Mouse (Mus musculus): Measurements from ENCODE around the gene Cyp3a13. TPM values are rescaled to one million over a fixed set of nuclear protein-coding genes. Genes with fewer than 3 reads are reported as not detected.
A peak's percentile ranks its signal among the peaks of the same experiment; 100 is the strongest.
"Not testable (repeated sequence)": the region's sequence is repeated elsewhere in the genome, so short reads cannot be mapped to it uniquely, and the experiment has no call there.

Cyp3a13 gene
- polyA plus RNA-seq, 1 experiment: 2.9 TPM

GRCm38 (mm10) chr5:137897812-137898211 is 23.6 kb downstream of the Cyp3a13 start:
- TF ChIP-seq POLR2A (IDR thresholded peaks at IDR 0.05; ENCODE audit: borderline replicate concordance, insufficient read depth, low read length) (no peak), CTCF (IDR thresholded peaks at IDR 0.05; ENCODE audit: borderline replicate concordance, insufficient read depth, low read depth, low read length) (no peak)
- H3K27me3 ChIP-seq (ENCODE audit: control insufficient read depth, insufficient read depth, low read length): no peaks in the 10 kb centered on the region; the same call in 1 of the 2 replicates
- 75% methylated on average over 1 of the region's 1 CpGs for WGBS
- no peak overlapping the region for H3K4me3 ChIP-seq (replicated peaks; ENCODE audit: insufficient read depth, low read depth, low read length)
- DNase-seq: no peak
- no peaks in the 10 kb centered on the region for H3K4me1 ChIP-seq (ENCODE audit: control insufficient read depth, insufficient read depth, low read length)
- H3K27ac ChIP-seq (ENCODE audit: insufficient read depth, low read length): no peak overlapping the region

- H3K27ac ChIP-seq (ENCODE audit: insufficient read depth, low read length): no peak overlapping the region
- H3K27me3 ChIP-seq (ENCODE audit: control insufficient read depth, insufficient read depth, low read length): no peaks in the 10 kb centered on the region; the same call in 1 of the 2 replicates
- TF ChIP-seq CTCF (IDR thresholded peaks at IDR 0.05; ENCODE audit: borderline replicate concordance, insufficient read depth, low read depth, low read length) (peak; percentile 11; the same call in 1 of the 2 replicates), POLR2A (IDR thresholded peaks at IDR 0.05; ENCODE audit: borderline replicate concordance, insufficient read depth, low read length) (no peak)
- 59% methylated on average over 1 of the region's 1 CpGs for WGBS
- H3K4me3 ChIP-seq (replicated peaks; ENCODE audit: insufficient read depth, low read depth, low read length): no peak overlapping the region
- H3K4me1 ChIP-seq (ENCODE audit: control insufficient read depth, insufficient read depth, low read length): no peaks in the 10 kb centered on the region
- DNase-seq: no peak
Observed at GRCm38 (mm10) chr5:137892954-137893353, 28.5 kb downstream of the Cyp3a13 start.

- no peaks in the 10 kb centered on the region for H3K27me3 ChIP-seq (ENCODE audit: control insufficient read depth, insufficient read depth, low read length)
- no peak overlapping the region for H3K4me3 ChIP-seq (replicated peaks; ENCODE audit: insufficient read depth, low read depth, low read length)
- WGBS: 56% methylated on average over 1 of the region's 1 CpGs
Observed at GRCm38 (mm10) chr5:137887666-137888065, 33.8 kb downstream of the Cyp3a13 start.

DNA sequence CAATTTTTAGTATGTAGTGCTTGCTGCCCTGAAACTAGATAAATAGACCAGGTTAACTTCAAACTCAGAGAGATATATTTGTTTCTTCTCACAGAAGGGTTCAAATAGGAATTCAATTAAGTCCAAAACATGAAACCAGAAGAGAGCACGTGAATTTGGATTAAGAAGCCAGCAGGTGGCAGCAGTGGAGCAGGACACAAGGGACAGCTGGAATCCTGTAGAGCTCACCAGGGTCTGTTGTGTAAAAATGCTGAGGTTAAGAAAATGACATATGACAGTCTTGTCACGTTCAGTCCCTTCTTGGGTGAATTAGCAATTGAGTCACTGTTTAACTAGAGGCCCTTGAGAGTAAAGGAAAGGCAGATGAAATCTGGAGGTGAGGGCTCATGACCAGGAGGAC is 35.5 kb downstream of the Cyp3a13 start:
- Histone ChIP-seq H3K27me3 (ENCODE audit: control insufficient read depth, insufficient read depth, low read length) (no peaks in the 10 kb centered on the region), H3K4me1 (ENCODE audit: control insufficient read depth, insufficient read depth, low read length) (no peaks in the 10 kb centered on the region), H3K4me3 (replicated peaks; ENCODE audit: insufficient read depth, low read depth, low read length) (no peak overlapping the region), H3K27ac (ENCODE audit: insufficient read depth, low read length) (no peak overlapping the region)
- TF ChIP-seq POLR2A (IDR thresholded peaks at IDR 0.05; ENCODE audit: borderline replicate concordance, insufficient read depth, low read length): no peak
- peak; percentile 45; the same call in 1 of the 2 replicates for TF ChIP-seq CTCF (IDR thresholded peaks at IDR 0.05; ENCODE audit: borderline replicate concordance, insufficient read depth, low read depth, low read length)
- DNase-seq: peak; percentile 16 to 25
- WGBS: 2% methylated on average over 2 of the region's 2 CpGs

More at GRCm38 (mm10) chr5:137887666-137888065, 33.8 kb downstream of the Cyp3a13 start:
- Histone ChIP-seq H3K4me1 (ENCODE audit: control insufficient read depth, insufficient read depth, low read length) (no peaks in the 10 kb centered on the region), H3K27ac (ENCODE audit: insufficient read depth, low read length) (no peak overlapping the region)
- DNase-seq: no peak
- no peak for TF ChIP-seq POLR2A (IDR thresholded peaks at IDR 0.05; ENCODE audit: borderline replicate concordance, insufficient read depth, low read length)
- TF ChIP-seq CTCF (IDR thresholded peaks at IDR 0.05; ENCODE audit: borderline replicate concordance, insufficient read depth, low read depth, low read length): no peak

DNA sequence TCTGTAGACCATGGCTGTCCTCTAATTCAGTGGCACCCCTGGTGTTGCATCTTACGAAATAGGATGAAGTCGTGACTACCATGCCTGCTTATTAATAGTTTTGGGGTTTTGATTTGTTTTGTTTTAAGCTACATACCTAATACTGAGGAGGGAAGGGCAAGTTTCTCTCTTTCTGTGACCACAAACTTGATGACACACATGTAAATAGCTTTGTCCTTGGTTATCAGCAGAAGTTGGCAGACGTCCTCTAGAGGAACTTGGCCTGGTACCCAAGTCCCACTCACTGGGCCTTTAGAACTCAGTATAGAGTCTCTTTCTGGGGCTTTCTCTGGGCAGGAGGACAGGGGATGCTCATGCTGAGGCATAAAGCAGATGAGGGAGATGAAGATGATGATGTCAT is 38.1 kb downstream of the Cyp3a13 start:
- Histone ChIP-seq H3K4me1 (ENCODE audit: control insufficient read depth, insufficient read depth, low read length) (no peaks in the 10 kb centered on the region), H3K27ac (ENCODE audit: insufficient read depth, low read length) (no peak overlapping the region), H3K27me3 (ENCODE audit: control insufficient read depth, insufficient read depth, low read length) (no peaks in the 10 kb centered on the region), H3K4me3 (replicated peaks; ENCODE audit: insufficient read depth, low read depth, low read length) (no peak overlapping the region)
- TF ChIP-seq POLR2A (IDR thresholded peaks at IDR 0.05; ENCODE audit: borderline replicate concordance, insufficient read depth, low read length): no peak
- no peak for TF ChIP-seq CTCF (IDR thresholded peaks at IDR 0.05; ENCODE audit: borderline replicate concordance, insufficient read depth, low read depth, low read length)
- DNase-seq: no peak
- WGBS: 81% methylated on average over 3 of the region's 3 CpGs

DNA sequence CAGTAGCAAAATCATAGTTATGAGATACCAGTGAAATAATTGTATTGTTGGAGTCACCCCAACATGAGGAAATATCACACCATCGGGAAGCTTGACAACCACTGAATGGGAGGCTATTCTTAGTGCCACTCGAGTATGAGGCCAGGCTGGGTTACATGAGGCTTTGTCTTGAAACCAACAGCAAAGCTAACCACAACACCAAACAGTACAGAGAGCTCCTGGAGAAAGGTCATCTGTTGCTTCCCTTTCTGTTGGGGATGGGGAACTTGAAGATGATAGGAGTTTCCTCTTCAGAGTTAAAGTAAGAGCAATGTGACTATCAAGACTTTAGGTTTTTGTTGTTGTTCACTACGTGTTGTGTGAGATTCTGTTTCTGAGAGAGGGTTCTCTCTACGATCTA is 38.5 kb downstream of the Cyp3a13 start:
- 78% methylated on average over 4 of the region's 4 CpGs for WGBS
- no peak for TF ChIP-seq POLR2A (IDR thresholded peaks at IDR 0.05; ENCODE audit: borderline replicate concordance, insufficient read depth, low read length)
- no peak for TF ChIP-seq CTCF (IDR thresholded peaks at IDR 0.05; ENCODE audit: borderline replicate concordance, insufficient read depth, low read depth, low read length)
- no peak for DNase-seq

GRCm38 (mm10) chr5:137877860-137878259 is 43.6 kb downstream of the Cyp3a13 start:
- WGBS: 51% methylated on average over 2 of the region's 2 CpGs

More for the DNA sequence above, 38.5 kb downstream of the Cyp3a13 start:
- no peak overlapping the region for H3K4me3 ChIP-seq (replicated peaks; ENCODE audit: insufficient read depth, low read depth, low read length)
- H3K4me1 ChIP-seq (ENCODE audit: control insufficient read depth, insufficient read depth, low read length): no peaks in the 10 kb centered on the region
- H3K27me3 ChIP-seq (ENCODE audit: control insufficient read depth, insufficient read depth, low read length): no peaks in the 10 kb centered on the region
- no peak overlapping the region for H3K27ac ChIP-seq (ENCODE audit: insufficient read depth, low read length)

DNA sequence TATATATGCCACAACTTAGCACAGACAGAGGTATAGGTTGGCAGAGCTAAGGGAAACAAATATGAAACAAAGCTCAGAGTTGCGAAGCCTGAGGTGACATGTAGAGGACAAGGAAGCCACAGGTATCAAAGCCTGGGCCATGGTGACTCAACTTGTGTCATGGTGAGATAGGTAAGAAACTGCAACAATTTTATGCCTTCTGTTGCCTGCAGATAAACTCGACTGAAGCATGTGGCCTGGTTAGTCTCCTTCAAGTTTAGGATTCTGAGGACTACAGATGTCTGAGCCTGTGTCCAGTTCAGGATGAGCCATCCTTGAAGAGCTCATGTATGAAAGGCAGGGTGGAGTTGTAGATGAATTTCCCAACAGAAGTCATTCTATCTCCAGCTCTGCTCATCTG is 46.4 kb downstream of the Cyp3a13 start:
- H3K27ac ChIP-seq (ENCODE audit: insufficient read depth, low read length): no peak overlapping the region
- no peaks in the 10 kb centered on the region for H3K27me3 ChIP-seq (ENCODE audit: control insufficient read depth, insufficient read depth, low read length)
- H3K4me3 ChIP-seq (replicated peaks; ENCODE audit: insufficient read depth, low read depth, low read length): no peak overlapping the region
- DNase-seq: no peak
- WGBS: 89% methylated on average over 2 of the region's 2 CpGs
- TF ChIP-seq CTCF (IDR thresholded peaks at IDR 0.05; ENCODE audit: borderline replicate concordance, insufficient read depth, low read depth, low read length) (no peak), POLR2A (IDR thresholded peaks at IDR 0.05; ENCODE audit: borderline replicate concordance, insufficient read depth, low read length) (no peak)
- no peaks in the 10 kb centered on the region for H3K4me1 ChIP-seq (ENCODE audit: control insufficient read depth, insufficient read depth, low read length)

More at GRCm38 (mm10) chr5:137877860-137878259, 43.6 kb downstream of the Cyp3a13 start:
- DNase-seq: no peak
- TF ChIP-seq POLR2A (IDR thresholded peaks at IDR 0.05; ENCODE audit: borderline replicate concordance, insufficient read depth, low read length): no peak
- TF ChIP-seq CTCF (IDR thresholded peaks at IDR 0.05; ENCODE audit: borderline replicate concordance, insufficient read depth, low read depth, low read length): no peak
- no peaks in the 10 kb centered on the region for H3K27me3 ChIP-seq (ENCODE audit: control insufficient read depth, insufficient read depth, low read length)
- no peak overlapping the region for H3K27ac ChIP-seq (ENCODE audit: insufficient read depth, low read length)
- H3K4me3 ChIP-seq (replicated peaks; ENCODE audit: insufficient read depth, low read depth, low read length): no peak overlapping the region
- no peaks in the 10 kb centered on the region for H3K4me1 ChIP-seq (ENCODE audit: control insufficient read depth, insufficient read depth, low read length)

DNA sequence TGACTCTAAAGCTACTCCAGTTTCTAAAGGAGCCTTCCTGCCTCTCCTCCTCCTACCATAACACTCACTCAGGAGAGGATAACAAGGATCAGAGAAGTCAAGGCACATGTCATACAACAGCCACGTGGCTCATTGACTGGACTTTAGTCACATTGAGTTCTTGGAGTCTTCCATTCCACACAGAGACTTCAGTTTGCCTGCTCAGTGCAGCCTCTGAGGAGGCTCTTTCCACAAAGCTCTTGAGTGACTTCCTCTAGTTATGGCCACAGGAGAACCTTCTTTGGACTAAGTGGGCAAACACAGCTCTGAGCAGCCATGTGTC is 49.1 kb downstream of the Cyp3a13 start:
- H3K27ac ChIP-seq (ENCODE audit: insufficient read depth, low read length); DNase-seq; H3K4me1 ChIP-seq (ENCODE audit: control insufficient read depth, insufficient read depth, low read length); H3K27me3 ChIP-seq (ENCODE audit: control insufficient read depth, insufficient read depth, low read length); H3K4me3 ChIP-seq (replicated peaks; ENCODE audit: insufficient read depth, low read depth, low read length): not testable (repeated sequence)
- WGBS: 27% methylated on average over 1 of the region's 1 CpGs

DNA sequence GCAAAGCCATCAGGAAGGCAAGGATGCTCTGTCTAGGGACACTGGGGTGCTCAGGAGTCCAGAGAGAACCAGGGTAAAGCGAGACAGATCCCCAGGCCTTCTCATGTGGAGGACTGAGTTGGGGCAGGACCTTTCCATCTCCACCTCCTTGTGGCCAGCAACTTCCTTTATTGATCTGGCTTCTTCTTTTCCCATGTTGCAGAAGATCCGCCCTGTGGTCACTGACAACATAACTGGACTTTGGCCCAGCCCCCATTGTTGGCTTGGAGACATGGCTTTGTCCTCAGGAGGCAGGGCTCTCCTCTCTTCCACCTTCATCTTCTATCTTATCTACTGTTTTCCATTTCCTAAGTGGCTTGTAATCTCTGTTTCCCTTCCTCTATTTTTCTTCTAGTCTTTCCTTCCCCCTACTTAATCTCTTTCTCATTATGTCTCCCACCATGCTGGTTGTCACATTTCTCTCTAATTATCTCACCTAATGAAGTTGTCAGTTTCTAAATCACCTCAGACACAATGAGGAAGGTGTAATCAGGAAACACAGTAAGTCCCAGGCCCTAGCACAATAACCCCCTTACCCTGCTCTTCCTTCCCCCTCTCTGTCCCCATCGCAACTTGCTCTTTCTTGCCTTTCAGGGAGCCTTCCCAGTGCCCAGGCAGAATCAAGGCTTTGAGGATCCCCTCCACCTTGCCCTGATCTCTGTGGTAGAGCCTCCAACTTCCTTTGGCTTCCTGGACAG is 49.6 kb downstream of the Cyp3a13 start, which contains the start of gene Pilrb2:
Gene Pilrb2 (minus strand): TSS at position 172 of the 737 bp plus-strand sequence.
- 68% methylated on average over 3 of the region's 3 CpGs for WGBS
- not testable (repeated sequence) for H3K27me3 ChIP-seq (ENCODE audit: control insufficient read depth, insufficient read depth, low read length)

DNA sequence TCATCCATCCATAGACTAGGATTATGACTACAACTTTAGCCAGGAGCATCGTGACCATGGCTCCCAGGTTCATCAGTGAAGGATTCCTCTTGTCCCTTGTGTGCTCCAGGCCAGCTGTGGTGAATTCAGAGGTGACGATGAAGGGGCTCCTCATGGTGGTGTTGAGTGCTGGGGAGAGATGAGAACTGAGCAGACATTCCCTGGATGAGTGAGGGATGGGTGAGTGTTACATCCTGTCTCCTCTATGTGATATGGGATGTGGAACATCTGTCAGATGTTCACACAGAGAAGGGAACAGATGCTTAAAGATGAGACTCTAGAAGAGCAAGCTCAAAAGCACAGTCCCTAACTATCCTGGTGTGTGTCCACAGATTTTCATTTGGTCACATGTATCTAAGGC is 52.8 kb downstream of the Cyp3a13 start:
- not testable (repeated sequence) for H3K27ac ChIP-seq (ENCODE audit: insufficient read depth, low read length); H3K4me1 ChIP-seq (ENCODE audit: control insufficient read depth, insufficient read depth, low read length); DNase-seq

More for the DNA sequence above, 49.6 kb downstream of the Cyp3a13 start, which contains the start of gene Pilrb2:
- H3K4me3 ChIP-seq (replicated peaks; ENCODE audit: insufficient read depth, low read depth, low read length); DNase-seq; H3K27ac ChIP-seq (ENCODE audit: insufficient read depth, low read length); H3K4me1 ChIP-seq (ENCODE audit: control insufficient read depth, insufficient read depth, low read length): not testable (repeated sequence)

More for the DNA sequence above, 52.8 kb downstream of the Cyp3a13 start:
- not testable (repeated sequence) for H3K27me3 ChIP-seq (ENCODE audit: control insufficient read depth, insufficient read depth, low read length); H3K4me3 ChIP-seq (replicated peaks; ENCODE audit: insufficient read depth, low read depth, low read length)
- WGBS: 69% methylated on average over 2 of the region's 2 CpGs

Measured in cerebellum, adult 2 months (tissue).